Mouse (Mus musculus): ENCODE measurements at regions not wholly inside any gene's neighbourhood (a gene's known extent, or its start where the extent isn't known, plus 50 kb on each side); places are given as distances from the start of the nearest gene placed in this dataset.

DNA sequence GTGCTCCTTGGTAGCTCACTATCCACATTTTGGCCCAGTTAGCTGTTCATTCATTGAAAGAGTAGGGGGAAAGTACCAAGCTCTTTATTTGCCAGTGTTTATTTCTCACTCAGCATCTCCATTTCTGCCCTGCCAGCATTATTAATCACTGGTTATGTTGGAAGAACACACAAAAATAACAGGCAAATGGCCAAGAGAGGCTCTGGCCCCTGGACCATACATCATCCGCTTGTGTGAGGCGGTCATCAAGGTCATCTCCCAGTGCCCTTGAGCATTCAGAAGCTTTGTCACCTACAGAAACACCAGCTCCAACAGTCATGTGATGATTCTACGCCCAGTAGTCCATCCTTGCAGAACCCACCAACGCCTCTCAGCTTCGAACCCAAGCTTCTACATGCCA, 133.2 kb upstream of the Rpl34 start:
- no peaks in the 10 kb centered on the region for H3K9me3 ChIP-seq (ENCODE audit: control insufficient read depth)
- TF ChIP-seq CTCF (IDR thresholded peaks at IDR 0.05; ENCODE audit: low read depth): no peak
- H3K36me3 ChIP-seq (ENCODE audit: control insufficient read depth, insufficient read depth): no peaks in the 10 kb centered on the region
- no peaks in the 10 kb centered on the region for H3K4me1 ChIP-seq (replicated peaks; ENCODE audit: control insufficient read depth, insufficient read depth, low read length)
- no peak overlapping the region for H3K9ac ChIP-seq (ENCODE audit: low read depth, low read length)
- no peaks in the 10 kb centered on the region for H3K27me3 ChIP-seq (replicated peaks; ENCODE audit: control insufficient read depth, insufficient read depth, low read length)
- WGBS: 93% methylated on average over 5 of the region's 5 CpGs
- H3K4me3 ChIP-seq (ENCODE audit: low read depth, low read length): no peak overlapping the region
- ATAC-seq: no peak
- H3K4me2 ChIP-seq (replicated peaks; ENCODE audit: low read depth): no peak overlapping the region
- no peak overlapping the region for H3K27ac ChIP-seq (ENCODE audit: low read depth, low read length)

DNA sequence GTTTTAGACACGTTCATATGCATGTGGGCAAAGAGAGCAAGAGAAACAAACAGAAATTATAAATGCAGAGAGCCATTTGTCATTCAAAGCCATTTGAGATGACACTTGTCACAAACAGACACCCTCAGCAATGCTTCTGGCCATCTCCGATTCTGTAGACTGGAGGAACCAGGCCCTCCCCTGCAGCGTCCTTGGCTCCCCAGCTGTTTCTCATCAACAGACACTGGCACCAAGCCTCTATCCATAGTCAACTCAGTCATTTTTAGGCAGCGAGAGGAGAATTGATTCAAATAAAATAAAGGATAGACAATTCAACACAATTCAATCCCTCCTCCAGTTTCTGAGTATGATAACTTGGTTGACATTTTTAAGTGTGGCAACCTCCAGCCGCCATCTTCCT, 130.1 kb upstream of the Rpl34 start:
- Histone ChIP-seq H3K4me2 (replicated peaks; ENCODE audit: low read depth) (no peak overlapping the region), H3K27ac (ENCODE audit: low read depth, low read length) (no peak overlapping the region), H3K9me3 (ENCODE audit: control insufficient read depth) (no peaks in the 10 kb centered on the region), H3K27me3 (replicated peaks; ENCODE audit: control insufficient read depth, insufficient read depth, low read length) (no peaks in the 10 kb centered on the region), H3K4me1 (replicated peaks; ENCODE audit: control insufficient read depth, insufficient read depth, low read length) (no peaks in the 10 kb centered on the region), H3K4me3 (ENCODE audit: low read depth, low read length) (no peak overlapping the region), H3K9ac (ENCODE audit: low read depth, low read length) (no peak overlapping the region), H3K36me3 (ENCODE audit: control insufficient read depth, insufficient read depth) (no peaks in the 10 kb centered on the region)
- ATAC-seq: no peak
- 86% methylated on average over 5 of the region's 5 CpGs for WGBS
- no peak for TF ChIP-seq CTCF (IDR thresholded peaks at IDR 0.05; ENCODE audit: low read depth)

- no peak for ATAC-seq
- Histone ChIP-seq H3K4me2 (replicated peaks; ENCODE audit: low read depth) (no peak overlapping the region), H3K9ac (ENCODE audit: low read depth, low read length) (no peak overlapping the region), H3K27ac (ENCODE audit: low read depth, low read length) (no peak overlapping the region), H3K27me3 (replicated peaks; ENCODE audit: control insufficient read depth, insufficient read depth, low read length) (no peaks in the 10 kb centered on the region), H3K9me3 (ENCODE audit: control insufficient read depth) (no peaks in the 10 kb centered on the region), H3K4me3 (ENCODE audit: low read depth, low read length) (no peak overlapping the region), H3K36me3 (ENCODE audit: control insufficient read depth, insufficient read depth) (no peaks in the 10 kb centered on the region), H3K4me1 (replicated peaks; ENCODE audit: control insufficient read depth, insufficient read depth, low read length) (no peaks in the 10 kb centered on the region)
- 81% methylated on average over 9 of the region's 9 CpGs for WGBS
- no peak for TF ChIP-seq CTCF (IDR thresholded peaks at IDR 0.05; ENCODE audit: low read depth)
Measured at GRCm38 (mm10) chr3:130853866-130854265, 123.7 kb upstream of the Rpl34 start.

DNA sequence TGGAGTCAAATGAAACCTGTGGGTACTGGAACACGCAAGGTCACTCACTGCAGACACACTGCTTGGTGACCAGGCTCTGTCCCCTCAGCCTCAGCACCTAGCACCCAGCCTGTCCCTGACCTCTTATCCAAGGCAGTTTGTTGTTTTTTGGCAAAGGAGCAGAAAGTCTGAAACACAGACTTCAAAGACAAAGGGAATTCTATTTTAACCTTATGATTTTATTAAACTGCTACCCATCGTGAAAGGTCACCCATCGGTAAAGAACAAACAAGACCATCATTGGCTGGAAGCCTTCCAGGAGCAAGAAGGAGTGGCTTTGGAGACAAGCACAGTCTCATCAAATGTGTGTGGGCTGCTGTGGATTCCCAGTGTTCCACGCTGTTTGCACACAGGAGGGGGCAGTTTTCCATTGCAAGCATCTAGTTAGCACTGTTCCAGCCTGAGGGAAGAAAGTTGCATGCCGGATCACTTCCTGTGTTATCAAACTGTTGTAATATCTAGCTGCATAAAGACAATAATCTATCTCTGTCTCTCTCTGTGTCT, 120.6 kb upstream of the Rpl34 start:
- H3K4me1 ChIP-seq (replicated peaks; ENCODE audit: control insufficient read depth, insufficient read depth, low read length): no peaks in the 10 kb centered on the region
- TF ChIP-seq CTCF (IDR thresholded peaks at IDR 0.05; ENCODE audit: low read depth): no peak
- H3K4me2 ChIP-seq (replicated peaks; ENCODE audit: low read depth): no peak overlapping the region
- no peak overlapping the region for H3K27ac ChIP-seq (ENCODE audit: low read depth, low read length)
- no peaks in the 10 kb centered on the region for H3K36me3 ChIP-seq (ENCODE audit: control insufficient read depth, insufficient read depth)
- H3K4me3 ChIP-seq (ENCODE audit: low read depth, low read length): no peak overlapping the region
- no peaks in the 10 kb centered on the region for H3K27me3 ChIP-seq (replicated peaks; ENCODE audit: control insufficient read depth, insufficient read depth, low read length)
- H3K9ac ChIP-seq (ENCODE audit: low read depth, low read length): no peak overlapping the region
- H3K9me3 ChIP-seq (ENCODE audit: control insufficient read depth): no peaks in the 10 kb centered on the region
- 60% methylated on average over 5 of the region's 5 CpGs for WGBS
- ATAC-seq: no peak

- H3K27me3 ChIP-seq (replicated peaks; ENCODE audit: control insufficient read depth, insufficient read depth, low read length): no peaks in the 10 kb centered on the region
- H3K36me3 ChIP-seq (ENCODE audit: control insufficient read depth, insufficient read depth): no peaks in the 10 kb centered on the region
- no peak overlapping the region for H3K9ac ChIP-seq (ENCODE audit: low read depth, low read length)
- no peaks in the 10 kb centered on the region for H3K4me1 ChIP-seq (replicated peaks; ENCODE audit: control insufficient read depth, insufficient read depth, low read length)
- no peak for TF ChIP-seq CTCF (IDR thresholded peaks at IDR 0.05; ENCODE audit: low read depth)
- 79% methylated on average over 1 of the region's 1 CpGs for WGBS
- no peaks in the 10 kb centered on the region for H3K9me3 ChIP-seq (ENCODE audit: control insufficient read depth)
- ATAC-seq: no peak
- no peak overlapping the region for H3K4me3 ChIP-seq (ENCODE audit: low read depth, low read length)
- H3K4me2 ChIP-seq (replicated peaks; ENCODE audit: low read depth): no peak overlapping the region
- H3K27ac ChIP-seq (ENCODE audit: low read depth, low read length): no peak overlapping the region
Measured at GRCm38 (mm10) chr3:130841755-130842154, 111.6 kb upstream of the Rpl34 start.

DNA sequence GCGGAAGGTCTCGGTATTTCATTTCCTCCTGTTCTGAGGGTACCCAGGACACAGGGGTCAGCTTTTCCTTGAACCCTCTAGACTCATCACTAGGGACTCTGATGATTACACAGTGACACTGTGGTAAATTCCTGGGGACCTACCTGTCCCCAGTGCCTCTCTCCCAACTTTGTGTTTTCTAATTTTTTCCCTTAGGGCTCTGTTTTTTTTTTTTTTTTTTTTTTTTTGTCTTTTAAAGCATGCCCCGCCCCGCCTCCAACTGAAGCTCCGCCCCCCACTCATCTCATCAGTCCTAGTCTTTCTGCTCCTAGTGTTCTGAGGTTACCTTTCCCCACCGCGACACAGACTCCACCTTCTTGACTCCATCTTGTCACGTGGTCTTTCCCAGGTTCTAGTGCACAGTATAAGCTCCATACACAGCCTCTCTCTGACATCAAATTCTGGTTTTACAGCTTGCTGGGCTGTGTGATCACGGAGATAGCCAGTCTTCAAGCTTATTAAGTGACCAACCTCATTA, 109.8 kb upstream of the Rpl34 start:
- no peaks in the 10 kb centered on the region for H3K9me3 ChIP-seq (ENCODE audit: control insufficient read depth)
- no peak for ATAC-seq
- no peaks in the 10 kb centered on the region for H3K27me3 ChIP-seq (replicated peaks; ENCODE audit: control insufficient read depth, insufficient read depth, low read length)
- no peak for TF ChIP-seq CTCF (IDR thresholded peaks at IDR 0.05; ENCODE audit: low read depth)
- no peaks in the 10 kb centered on the region for H3K36me3 ChIP-seq (ENCODE audit: control insufficient read depth, insufficient read depth)
- H3K9ac ChIP-seq (ENCODE audit: low read depth, low read length): no peak overlapping the region
- no peak overlapping the region for H3K4me2 ChIP-seq (replicated peaks; ENCODE audit: low read depth)
- H3K27ac ChIP-seq (ENCODE audit: low read depth, low read length): no peak overlapping the region
- 85% methylated on average over 9 of the region's 9 CpGs for WGBS
- H3K4me3 ChIP-seq (ENCODE audit: low read depth, low read length): no peak overlapping the region
- no peaks in the 10 kb centered on the region for H3K4me1 ChIP-seq (replicated peaks; ENCODE audit: control insufficient read depth, insufficient read depth, low read length)

All from intestine, postnatal 0 days (tissue).